Mouse (Mus musculus) macrophage (primary cell): Measurements from ENCODE around the gene Map7d1. TPM values are rescaled to one million over a fixed set of nuclear protein-coding genes. Genes with fewer than 3 reads are reported as not detected.

Experiments used
- H3K27ac ChIP-seq: fragments of 350-480 bp; formaldehyde crosslinking; 2 replicates; pipeline ENCODE4 v1.9.0; 2021
- H3K36me3 ChIP-seq: fragments of 350-480 bp; formaldehyde crosslinking; 2 replicates; pipeline ENCODE4 v1.9.0; 2021; ENCODE audit errors: inconsistent target
- H3K4me3 ChIP-seq: fragments of 350-480 bp; formaldehyde crosslinking; 2 replicates; pipeline ENCODE4 v1.9.0; 2021; ENCODE audit errors: inconsistent target
- H3K79me2 ChIP-seq: fragments of 350-480 bp; formaldehyde crosslinking; 2 replicates; pipeline ENCODE4 v1.9.0; 2021; ENCODE audit errors: inconsistent target
- WGBS: methylation state at CpG from one replicate; pipeline ENCODE4 v1.1.7; 2026; ENCODE audit warnings: inconsistent platforms; ENCODE audit not compliant: missing documents; 5-methylcytosine and 5-hydroxymethylcytosine counted together
- polyA plus RNA-seq: library from polyadenylated mRNA; stranded (reverse); fragments of 250-400 nt; gene quantifications from 3 replicates; pipeline ENCODE4 v1.2.4, GENCODE M21; 2018; ENCODE audit warnings: inconsistent platforms

The Map7d1 gene
- polyA plus RNA-seq, 1 experiment from 2014 or later, result 157 TPM

DNA sequence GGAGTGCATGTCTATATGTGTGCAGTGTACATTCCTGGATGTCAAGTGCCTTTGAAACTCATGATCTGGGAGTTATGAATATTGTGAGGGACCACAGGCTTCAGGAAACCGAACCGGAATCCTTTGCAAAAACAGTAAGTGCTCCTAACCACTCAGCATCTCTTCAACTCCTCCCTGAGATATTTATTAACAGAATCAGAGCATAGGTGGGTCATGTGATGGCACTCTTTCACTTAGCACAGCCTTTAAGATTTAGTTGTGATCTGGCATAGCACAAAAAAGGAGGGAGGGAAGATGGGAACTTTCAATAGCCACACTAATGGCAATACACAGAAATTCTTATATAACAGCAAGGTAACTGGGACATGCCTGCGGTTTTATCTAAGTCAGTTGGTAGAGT, 69.0 kb downstream of the Map7d1 start:
- peaks cover 100% of the 10 kb centered on the region for H3K79me2 ChIP-seq
- H3K4me3 ChIP-seq, result no peak overlapping the region
- WGBS, result 89% methylated on average over 3 of the region's 3 CpGs
- H3K36me3 ChIP-seq, result peaks cover 53% of the 10 kb centered on the region
- no peak overlapping the region for H3K27ac ChIP-seq

GRCm38 (mm10) chr4:126183034-126183433, 73.1 kb downstream of the Map7d1 start:
- Histone ChIP-seq H3K27ac (no peak overlapping the region), H3K79me2 (peaks cover 98% of the 10 kb centered on the region), H3K36me3 (peaks cover 70% of the 10 kb centered on the region), H3K4me3 (no peak overlapping the region)
- 95% methylated on average over 5 of the region's 5 CpGs for WGBS

Other genes with a start within 250 kb of the Map7d1 start
- 16.5 to 106 TPM (median 61.5 TPM) in 3 replicates for gene Csf3r, start 231.8 kb downstream of the Map7d1 start, polyA plus RNA-seq
- 75.9 to 175 TPM (median 85.2 TPM) in 3 replicates for gene Mrps15, start 209.4 kb downstream of the Map7d1 start, polyA plus RNA-seq
- 1.3 to 1.4 TPM (median 1.4 TPM) in 3 replicates for gene Oscp1, start 197.8 kb downstream of the Map7d1 start, polyA plus RNA-seq
- gene Lsm10, start 159.7 kb downstream of the Map7d1 start, polyA plus RNA-seq, result 32.0 to 47.2 TPM (median 38.4 TPM) in 3 replicates
- gene Stk40, start 152.4 kb downstream of the Map7d1 start, polyA plus RNA-seq, result 16.8 to 26.2 TPM (median 19.5 TPM) in 3 replicates
- 4.4 to 20.0 TPM (median 6.2 TPM) in 3 replicates for gene Eva1b, start 108.6 kb downstream of the Map7d1 start, polyA plus RNA-seq
- gene Sh3d21, start 92.9 kb downstream of the Map7d1 start, polyA plus RNA-seq, result 0.38 to 0.59 TPM (median 0.58 TPM) in 3 replicates
- 109 to 345 TPM (median 123 TPM) in 3 replicates for gene Thrap3, start 53.6 kb downstream of the Map7d1 start, polyA plus RNA-seq
- 93.4 to 103 TPM (median 95.6 TPM) in 3 replicates for gene Trappc3, start 6.0 kb upstream of the Map7d1 start, polyA plus RNA-seq
- not detected in 3 replicates for gene Col8a2, start 30.4 kb upstream of the Map7d1 start, polyA plus RNA-seq
- 12.8 to 27.0 TPM (median 21.1 TPM) in 3 replicates for gene Adprhl2, start 65.4 kb upstream of the Map7d1 start, polyA plus RNA-seq
- 0.22 to 0.36 TPM (median 0.25 TPM) in 3 replicates for gene Tekt2, start 69.3 kb upstream of the Map7d1 start, polyA plus RNA-seq
- 9.3 to 11.7 TPM (median 9.4 TPM) in 3 replicates for gene Ago3, start 173.2 kb upstream of the Map7d1 start, polyA plus RNA-seq
- gene Ago1, start 212.2 kb upstream of the Map7d1 start, polyA plus RNA-seq, result 20.9 to 22.7 TPM (median 22.2 TPM) in 3 replicates